Mouse (Mus musculus): Measurements from ENCODE around the gene Sik3. TPM values are rescaled to one million over a fixed set of nuclear protein-coding genes. Genes with fewer than 3 reads are reported as not detected.

Gene Sik3
- polyA plus RNA-seq, 1 experiment, result 13.7 TPM

- no peaks in the 10 kb centered on the region for H3K27me3 ChIP-seq (ENCODE audit: control insufficient read depth, insufficient read depth, low read length)
- 5% methylated on average over 2 of the region's 2 CpGs for WGBS
- TF ChIP-seq CTCF (IDR thresholded peaks at IDR 0.05; ENCODE audit: extremely low read depth, insufficient read depth, insufficient read length, insufficient replicate concordance), result no peak
- TF ChIP-seq POLR2A (IDR thresholded peaks at IDR 0.05; ENCODE audit: low read depth, low read length), result no peak
- no peak for DNase-seq (ENCODE audit: low read depth in 1 of 2, low spot score in 2 of 2)
- H3K27ac ChIP-seq (ENCODE audit: insufficient read depth, low read length), result no peak overlapping the region
- no peaks in the 10 kb centered on the region for H3K36me3 ChIP-seq (ENCODE audit: control insufficient read depth, insufficient read depth, low read length)
- peaks cover 5% of the 10 kb centered on the region; the same call in 1 of the 2 replicates for H3K4me1 ChIP-seq (ENCODE audit: control insufficient read depth, insufficient read depth, insufficient read length)
- H3K4me3 ChIP-seq (ENCODE audit: extremely low read depth, insufficient read depth, insufficient read length), result no peak overlapping the region
These were observed 160.3 kb downstream of the Sik3 start for GRCm38 (mm10) chr9:46172953-46173352.

DNA sequence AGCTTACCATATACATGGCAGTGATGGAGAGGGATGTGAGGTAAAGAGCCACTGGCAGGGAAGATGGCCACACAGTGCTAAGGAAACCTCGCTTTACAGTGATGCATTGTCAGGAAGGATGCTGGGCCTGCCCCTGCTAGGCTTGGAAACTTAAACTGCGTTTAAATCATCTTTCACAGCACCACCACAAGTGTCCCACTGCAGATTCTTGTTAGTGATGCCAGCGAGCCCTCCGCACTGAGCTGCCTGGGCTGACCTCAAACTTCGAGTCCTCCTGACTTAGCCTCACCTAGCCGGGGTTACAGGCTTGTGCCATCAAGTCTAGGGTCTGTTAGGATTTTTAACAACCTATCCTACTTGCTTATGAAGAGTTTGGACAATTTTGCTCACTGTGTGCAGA lies 161.3 kb downstream of the Sik3 start:
- DNase-seq (ENCODE audit: low read depth in 1 of 2, low spot score in 2 of 2), result no peak
- WGBS, result 73% methylated on average over 6 of the region's 6 CpGs
- TF ChIP-seq POLR2A (IDR thresholded peaks at IDR 0.05; ENCODE audit: low read depth, low read length), result no peak
- TF ChIP-seq CTCF (IDR thresholded peaks at IDR 0.05; ENCODE audit: extremely low read depth, insufficient read depth, insufficient read length, insufficient replicate concordance), result no peak
- H3K27ac ChIP-seq (ENCODE audit: insufficient read depth, low read length), result no peak overlapping the region
- H3K27me3 ChIP-seq (ENCODE audit: control insufficient read depth, insufficient read depth, low read length), result no peaks in the 10 kb centered on the region
- peaks cover 1% of the 10 kb centered on the region for H3K36me3 ChIP-seq (ENCODE audit: control insufficient read depth, insufficient read depth, low read length)
- peaks cover 5% of the 10 kb centered on the region; the same call in 1 of the 2 replicates for H3K4me1 ChIP-seq (ENCODE audit: control insufficient read depth, insufficient read depth, insufficient read length)
- H3K4me3 ChIP-seq (ENCODE audit: extremely low read depth, insufficient read depth, insufficient read length), result no peak overlapping the region

DNA sequence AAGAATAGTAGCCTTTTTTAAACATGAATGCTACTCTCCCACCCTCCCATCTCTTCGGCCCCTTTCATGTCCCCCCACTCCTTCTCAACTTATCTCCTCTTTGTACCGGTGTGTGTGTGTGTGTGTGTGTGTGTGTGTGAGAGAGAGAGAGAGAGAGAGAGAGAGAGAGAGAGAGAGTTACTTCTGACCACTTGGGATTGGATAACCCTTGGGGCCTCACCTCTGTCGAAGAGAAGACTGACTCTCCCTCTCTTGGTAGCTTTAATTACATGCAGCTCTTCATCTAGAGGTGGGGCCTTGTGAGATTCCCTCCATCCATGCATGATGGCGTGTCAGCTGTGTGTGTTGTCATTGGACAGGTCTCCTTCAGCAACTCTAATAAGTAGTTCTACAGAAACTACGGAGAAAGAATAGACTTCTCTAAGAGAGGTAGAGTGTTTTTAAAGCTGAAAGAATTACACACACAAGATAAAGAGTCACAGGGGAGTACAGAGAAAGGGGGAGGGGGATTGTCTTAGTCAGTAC lies 162.2 kb downstream of the Sik3 start:
- Histone ChIP-seq H3K27ac (ENCODE audit: insufficient read depth, low read length) (peak overlapping the region; percentile 69), H3K4me3 (ENCODE audit: extremely low read depth, insufficient read depth, insufficient read length) (no peak overlapping the region), H3K4me1 (ENCODE audit: control insufficient read depth, insufficient read depth, insufficient read length) (peaks cover 5% of the 10 kb centered on the region; the same call in 1 of the 2 replicates), H3K27me3 (ENCODE audit: control insufficient read depth, insufficient read depth, low read length) (no peaks in the 10 kb centered on the region), H3K36me3 (ENCODE audit: control insufficient read depth, insufficient read depth, low read length) (peaks cover 1% of the 10 kb centered on the region)
- 70% methylated on average over 5 of the region's 5 CpGs for WGBS
- no peak for DNase-seq (ENCODE audit: low read depth in 1 of 2, low spot score in 2 of 2)
- TF ChIP-seq CTCF (IDR thresholded peaks at IDR 0.05; ENCODE audit: extremely low read depth, insufficient read depth, insufficient read length, insufficient replicate concordance), result no peak

GRCm38 (mm10) chr9:46175300-46175699 lies 162.7 kb downstream of the Sik3 start:
- H3K4me1 ChIP-seq (ENCODE audit: control insufficient read depth, insufficient read depth, insufficient read length), result peaks cover 5% of the 10 kb centered on the region; the same call in 1 of the 2 replicates
- WGBS, result 0% methylated on average over 1 of the region's 1 CpGs
- peak overlapping the region; percentile 92 for H3K27ac ChIP-seq (ENCODE audit: insufficient read depth, low read length)
- H3K36me3 ChIP-seq (ENCODE audit: control insufficient read depth, insufficient read depth, low read length), result peaks cover 1% of the 10 kb centered on the region
- peak; percentile 55 to 79 for DNase-seq (ENCODE audit: low read depth in 1 of 2, low spot score in 2 of 2)
- no peak overlapping the region for H3K4me3 ChIP-seq (ENCODE audit: extremely low read depth, insufficient read depth, insufficient read length)
- no peaks in the 10 kb centered on the region for H3K27me3 ChIP-seq (ENCODE audit: control insufficient read depth, insufficient read depth, low read length)
- 0 out of 2 replicates have a peak, but pooled peaks have one; percentile 23 for TF ChIP-seq POLR2A (IDR thresholded peaks at IDR 0.05; ENCODE audit: low read depth, low read length)
- TF ChIP-seq CTCF (IDR thresholded peaks at IDR 0.05; ENCODE audit: extremely low read depth, insufficient read depth, insufficient read length, insufficient replicate concordance), result no peak

GRCm38 (mm10) chr9:46175938-46176375 lies 163.3 kb downstream of the Sik3 start:
- H3K36me3 ChIP-seq (ENCODE audit: control insufficient read depth, insufficient read depth, low read length), result peaks cover 1% of the 10 kb centered on the region
- H3K4me1 ChIP-seq (ENCODE audit: control insufficient read depth, insufficient read depth, insufficient read length), result peaks cover 5% of the 10 kb centered on the region; the same call in 1 of the 2 replicates
- H3K27me3 ChIP-seq (ENCODE audit: control insufficient read depth, insufficient read depth, low read length), result no peaks in the 10 kb centered on the region
- H3K27ac ChIP-seq (ENCODE audit: insufficient read depth, low read length), result peak overlapping the region; percentile 92
- no peak overlapping the region for H3K4me3 ChIP-seq (ENCODE audit: extremely low read depth, insufficient read depth, insufficient read length)
- WGBS, result 10% methylated on average over 1 of the region's 1 CpGs
- no peak for TF ChIP-seq POLR2A (IDR thresholded peaks at IDR 0.05; ENCODE audit: low read depth, low read length)
- no peak for TF ChIP-seq CTCF (IDR thresholded peaks at IDR 0.05; ENCODE audit: extremely low read depth, insufficient read depth, insufficient read length, insufficient replicate concordance)
- DNase-seq (ENCODE audit: low read depth in 1 of 2, low spot score in 2 of 2), result peak; percentile 15 to 48

GRCm38 (mm10) chr9:46176613-46177012 lies 164.0 kb downstream of the Sik3 start:
- H3K27me3 ChIP-seq (ENCODE audit: control insufficient read depth, insufficient read depth, low read length), result no peaks in the 10 kb centered on the region
- no peak for DNase-seq (ENCODE audit: low read depth in 1 of 2, low spot score in 2 of 2)
- WGBS, result 65% methylated on average over 4 of the region's 4 CpGs
- no peak for TF ChIP-seq POLR2A (IDR thresholded peaks at IDR 0.05; ENCODE audit: low read depth, low read length)
- TF ChIP-seq CTCF (IDR thresholded peaks at IDR 0.05; ENCODE audit: extremely low read depth, insufficient read depth, insufficient read length, insufficient replicate concordance), result no peak
- peaks cover 1% of the 10 kb centered on the region for H3K36me3 ChIP-seq (ENCODE audit: control insufficient read depth, insufficient read depth, low read length)
- no peak overlapping the region for H3K4me3 ChIP-seq (ENCODE audit: extremely low read depth, insufficient read depth, insufficient read length)
- H3K27ac ChIP-seq (ENCODE audit: insufficient read depth, low read length), result peak overlapping the region; percentile 92
- peaks cover 5% of the 10 kb centered on the region; the same call in 1 of the 2 replicates for H3K4me1 ChIP-seq (ENCODE audit: control insufficient read depth, insufficient read depth, insufficient read length)

GRCm38 (mm10) chr9:46178595-46178994 lies 166.0 kb downstream of the Sik3 start:
- no peaks in the 10 kb centered on the region for H3K27me3 ChIP-seq (ENCODE audit: control insufficient read depth, insufficient read depth, low read length)
- TF ChIP-seq POLR2A (IDR thresholded peaks at IDR 0.05; ENCODE audit: low read depth, low read length), result no peak
- TF ChIP-seq CTCF (IDR thresholded peaks at IDR 0.05; ENCODE audit: extremely low read depth, insufficient read depth, insufficient read length, insufficient replicate concordance), result no peak
- DNase-seq (ENCODE audit: low read depth in 1 of 2, low spot score in 2 of 2), result no peak
- no peak overlapping the region for H3K4me3 ChIP-seq (ENCODE audit: extremely low read depth, insufficient read depth, insufficient read length)
- peaks cover 1% of the 10 kb centered on the region for H3K36me3 ChIP-seq (ENCODE audit: control insufficient read depth, insufficient read depth, low read length)
- H3K27ac ChIP-seq (ENCODE audit: insufficient read depth, low read length), result no peak overlapping the region
- H3K4me1 ChIP-seq (ENCODE audit: control insufficient read depth, insufficient read depth, insufficient read length), result peaks cover 5% of the 10 kb centered on the region; the same call in 1 of the 2 replicates
- WGBS, result 91% methylated on average over 9 of the region's 9 CpGs

All from spleen, adult 2 months (tissue).